Mouse (Mus musculus) stomach, embryonic 14.5 days (tissue): Measurements from ENCODE around the gene Kdm5a. TPM values are rescaled to one million over a fixed set of nuclear protein-coding genes. Genes with fewer than 3 reads are reported as not detected.

Source experiments
- ATAC-seq: fragments of 200-750 bp; cut with Nextera tagmentation; 2 replicates; pipeline ENCODE4 v1.8.0; 2017; ENCODE audit warnings: low read depth, moderate TSS enrichment; ENCODE audit not compliant: insufficient number of reproducible peaks, insufficient read depth, low FRiP score
- H3K27ac ChIP-seq: fragments of 300-500 bp; sonication (generic); 2 replicates; pipeline ENCODE4 v1.5.1; 2014; ENCODE audit warnings: mild to moderate bottlenecking, low read length, moderate library complexity, mixed read lengths
- H3K27me3 ChIP-seq: fragments of 300-500 bp; sonication (generic); 2 replicates; pipeline ENCODE4 v1.6.1; 2014; ENCODE audit warnings: low read length, control low read depth, mixed read lengths; ENCODE audit not compliant: control insufficient read depth, insufficient read depth
- H3K36me3 ChIP-seq: fragments of 300-500 bp; sonication (generic); 2 replicates; pipeline ENCODE4 v1.6.1; 2014; ENCODE audit warnings: mild to moderate bottlenecking, control low read depth, low read length, moderate library complexity, mixed read lengths; ENCODE audit not compliant: control insufficient read depth, insufficient read depth
- H3K4me1 ChIP-seq: fragments of 300-500 bp; sonication (generic); 2 replicates; pipeline ENCODE4 v1.6.1; 2014; ENCODE audit warnings: low read length, control low read depth, mixed read lengths; ENCODE audit not compliant: control insufficient read depth, insufficient read depth
- H3K4me2 ChIP-seq: fragments of 300-500 bp; sonication (generic); replicated peaks from 2 replicates; pipeline ENCODE4 v1.6.1; 2014; ENCODE audit warnings: low read depth, low read length, control low read depth
- H3K4me3 ChIP-seq: fragments of 300-500 bp; sonication (generic); 2 replicates; pipeline ENCODE4 v1.5.1; 2014; ENCODE audit warnings: low read depth, low read length, control low read depth
- H3K9ac ChIP-seq: fragments of 300-500 bp; sonication (generic); replicated peaks from 2 replicates; pipeline ENCODE4 v1.6.1; 2014; ENCODE audit warnings: low read depth, mild to moderate bottlenecking, control low read depth, low read length, moderate library complexity, mixed read lengths
- H3K9me3 ChIP-seq: fragments of 300-500 bp; sonication (generic); 2 replicates; pipeline ENCODE4 v1.6.1; 2016; ENCODE audit warnings: low read depth, low read length, control low read depth; ENCODE audit not compliant: control insufficient read depth
- WGBS: fragments of 180-500 bp; shearing (Covaris S2); extraction: QIAGEN DNeasy Blood & Tissue Kit; methylation state at CpG from one replicate; pipeline ENCODE4 v1.1.7; 2014; 5-methylcytosine and 5-hydroxymethylcytosine counted together
- polyA plus RNA-seq: library from polyadenylated mRNA; unstranded; fragments of >200 nt; fragmentation: Nextera tagmentation; extraction: Ambion mirVana; gene quantifications from 2 replicates; pipeline ENCODE4 v1.2.1, GENCODE M21; 2014

Kdm5a gene
- polyA plus RNA-seq, 1 experiment from 2014 or later = 57.4 TPM

DNA sequence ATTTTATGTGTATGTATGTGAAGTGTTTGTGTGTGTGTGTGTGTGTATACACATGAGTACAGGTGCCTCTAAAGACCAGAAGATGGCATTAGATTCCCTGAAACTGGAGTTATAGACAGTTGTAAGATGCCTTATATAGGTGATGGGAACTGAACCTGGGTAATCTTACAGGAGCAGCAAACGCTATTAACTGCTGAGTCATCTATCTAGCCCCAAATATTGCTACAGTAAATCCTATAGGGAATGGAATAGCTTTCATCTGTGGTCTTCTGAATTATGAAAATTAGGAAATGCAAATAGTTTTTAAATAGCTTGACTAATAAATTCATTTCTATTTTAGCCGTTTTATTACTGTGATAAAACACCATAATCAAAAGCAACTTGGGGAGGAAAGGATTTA is 28.9 kb downstream of the Kdm5a start:
- WGBS = 93% methylated on average over 2 of the region's 2 CpGs
- no peak overlapping the region for H3K4me3 ChIP-seq
- H3K36me3 ChIP-seq = peaks cover 72% of the 10 kb centered on the region
- H3K27me3 ChIP-seq = no peaks in the 10 kb centered on the region
- H3K9ac ChIP-seq = no peak overlapping the region
- no peak for ATAC-seq
- no peaks in the 10 kb centered on the region for H3K4me1 ChIP-seq
- H3K9me3 ChIP-seq = no peaks in the 10 kb centered on the region
- no peak overlapping the region for H3K27ac ChIP-seq
- H3K4me2 ChIP-seq = no peak overlapping the region

DNA sequence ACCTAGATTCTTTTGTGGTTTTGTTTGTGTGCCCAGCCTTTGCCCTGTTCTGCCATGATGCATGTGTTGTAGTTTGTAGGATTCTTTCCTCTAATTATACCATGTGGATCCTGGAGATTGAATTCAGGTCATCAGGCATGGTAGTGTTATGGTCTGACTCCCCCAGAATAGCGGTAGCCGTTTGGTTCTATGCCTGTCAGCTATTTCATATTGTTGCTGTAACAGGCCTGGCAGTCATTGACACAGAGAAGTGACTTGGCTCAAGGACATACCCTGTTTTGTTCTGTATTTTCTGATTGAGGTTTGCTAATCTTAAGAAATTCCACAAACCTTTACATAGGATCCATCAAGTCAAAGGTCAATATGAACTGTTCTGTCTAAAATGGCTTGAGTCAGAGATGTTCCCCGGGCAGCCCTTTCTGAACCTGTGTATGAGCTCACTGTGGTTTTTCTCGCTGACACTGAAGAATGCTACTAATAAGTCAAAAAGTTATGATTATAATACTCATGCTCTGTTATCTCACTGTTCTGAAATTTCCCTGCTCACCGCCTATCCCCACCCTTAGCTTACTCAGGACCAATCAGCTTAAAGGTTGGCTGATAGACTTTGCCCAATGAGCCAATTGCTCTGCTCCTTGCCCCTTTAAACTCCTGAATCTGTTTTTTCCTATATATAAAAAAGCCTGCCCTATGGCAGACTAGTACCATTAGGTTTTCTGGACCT is 31.9 kb downstream of the Kdm5a start:
- Histone ChIP-seq H3K4me2 (no peak overlapping the region), H3K36me3 (peaks cover 70% of the 10 kb centered on the region), H3K27me3 (no peaks in the 10 kb centered on the region), H3K9ac (no peak overlapping the region), H3K4me3 (no peak overlapping the region), H3K27ac (no peak overlapping the region), H3K4me1 (no peaks in the 10 kb centered on the region), H3K9me3 (no peaks in the 10 kb centered on the region)
- ATAC-seq = no peak
- 93% methylated on average over 5 of the region's 5 CpGs for WGBS

DNA sequence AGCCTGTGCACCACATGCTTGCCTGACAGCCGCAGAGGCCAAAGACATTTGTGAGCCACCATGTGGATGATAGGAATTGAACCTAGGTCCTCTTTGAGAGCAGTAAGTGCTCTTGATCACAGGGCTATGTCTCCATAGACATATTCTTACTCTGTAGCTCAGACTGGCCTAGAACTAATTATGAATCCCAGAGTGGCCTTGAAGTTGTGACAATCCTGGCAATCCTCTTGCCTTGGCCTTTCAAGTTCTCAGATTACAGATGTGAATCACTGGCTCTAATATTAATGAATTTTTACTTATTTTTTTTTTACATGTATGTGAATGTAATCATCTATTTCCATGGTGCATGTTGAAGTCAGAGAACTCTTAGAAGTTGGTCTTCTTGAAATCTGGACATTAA is 40.0 kb downstream of the Kdm5a start:
- Histone ChIP-seq H3K4me1 (no peaks in the 10 kb centered on the region), H3K27ac (no peak overlapping the region), H3K9ac (no peak overlapping the region), H3K4me3 (no peak overlapping the region), H3K27me3 (no peaks in the 10 kb centered on the region), H3K36me3 (peaks cover 75% of the 10 kb centered on the region), H3K4me2 (no peak overlapping the region), H3K9me3 (no peaks in the 10 kb centered on the region)
- WGBS = 94% methylated on average over 1 of the region's 1 CpGs
- ATAC-seq = no peak

DNA sequence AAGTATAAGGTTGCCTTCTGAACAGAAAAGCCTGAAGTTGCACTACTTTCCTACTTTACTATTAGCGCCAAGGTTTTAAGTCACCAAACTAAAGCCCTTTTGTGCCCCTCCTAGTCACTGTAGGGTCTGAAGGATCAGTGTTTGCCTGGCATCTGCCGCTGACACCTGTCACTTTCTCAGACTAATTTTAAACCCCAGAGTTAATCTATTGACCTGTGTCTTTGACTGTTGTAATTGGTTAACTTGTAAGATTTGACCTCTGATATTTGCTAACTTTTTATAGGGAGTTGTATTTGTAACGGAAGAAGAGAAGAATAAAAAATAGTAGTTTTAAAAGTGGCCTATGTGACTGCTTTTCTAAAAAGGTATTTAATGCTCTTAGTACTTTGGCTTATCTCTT is 74.2 kb downstream of the Kdm5a start:
- Histone ChIP-seq H3K4me2 (no peak overlapping the region), H3K9ac (no peak overlapping the region), H3K4me3 (no peak overlapping the region), H3K27ac (no peak overlapping the region), H3K27me3 (no peaks in the 10 kb centered on the region), H3K36me3 (peaks cover 39% of the 10 kb centered on the region), H3K9me3 (no peaks in the 10 kb centered on the region), H3K4me1 (no peaks in the 10 kb centered on the region)
- 84% methylated on average over 3 of the region's 3 CpGs for WGBS
- no peak for ATAC-seq

DNA sequence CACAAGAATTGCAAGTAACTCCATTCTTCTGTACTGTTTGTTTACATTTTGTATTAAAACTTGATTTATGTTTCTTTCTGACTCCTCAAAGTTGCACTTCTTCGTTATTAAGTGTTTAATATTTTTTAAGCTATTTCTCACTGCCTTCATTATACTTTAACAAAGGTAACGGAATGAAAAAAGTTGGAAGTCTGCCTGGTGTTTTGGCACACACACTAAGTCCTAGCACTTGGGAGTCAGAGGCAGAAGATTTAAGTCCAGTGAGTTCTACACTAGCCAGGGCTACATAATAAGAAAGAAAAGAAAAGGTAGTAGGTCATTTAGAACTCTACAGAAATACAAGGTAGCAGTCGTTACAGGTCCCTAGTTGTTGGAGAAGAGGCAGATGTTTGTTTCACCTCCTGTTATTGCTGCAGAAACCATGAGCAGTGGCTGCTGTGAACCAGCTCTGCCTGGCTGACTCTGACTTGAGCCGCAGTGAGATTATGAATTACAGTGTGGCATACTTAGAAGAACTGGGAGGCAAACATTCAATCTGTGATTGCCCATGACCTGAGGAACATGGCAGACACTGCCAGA is 78.3 kb downstream of the Kdm5a start:
- H3K36me3 ChIP-seq = peaks cover 28% of the 10 kb centered on the region
- no peak overlapping the region for H3K9ac ChIP-seq
- no peak for ATAC-seq
- no peak overlapping the region for H3K4me2 ChIP-seq
- H3K4me3 ChIP-seq = no peak overlapping the region
- H3K4me1 ChIP-seq = no peaks in the 10 kb centered on the region
- WGBS = 79% methylated on average over 4 of the region's 4 CpGs
- no peak overlapping the region for H3K27ac ChIP-seq
- no peaks in the 10 kb centered on the region for H3K27me3 ChIP-seq
- H3K9me3 ChIP-seq = no peaks in the 10 kb centered on the region

DNA sequence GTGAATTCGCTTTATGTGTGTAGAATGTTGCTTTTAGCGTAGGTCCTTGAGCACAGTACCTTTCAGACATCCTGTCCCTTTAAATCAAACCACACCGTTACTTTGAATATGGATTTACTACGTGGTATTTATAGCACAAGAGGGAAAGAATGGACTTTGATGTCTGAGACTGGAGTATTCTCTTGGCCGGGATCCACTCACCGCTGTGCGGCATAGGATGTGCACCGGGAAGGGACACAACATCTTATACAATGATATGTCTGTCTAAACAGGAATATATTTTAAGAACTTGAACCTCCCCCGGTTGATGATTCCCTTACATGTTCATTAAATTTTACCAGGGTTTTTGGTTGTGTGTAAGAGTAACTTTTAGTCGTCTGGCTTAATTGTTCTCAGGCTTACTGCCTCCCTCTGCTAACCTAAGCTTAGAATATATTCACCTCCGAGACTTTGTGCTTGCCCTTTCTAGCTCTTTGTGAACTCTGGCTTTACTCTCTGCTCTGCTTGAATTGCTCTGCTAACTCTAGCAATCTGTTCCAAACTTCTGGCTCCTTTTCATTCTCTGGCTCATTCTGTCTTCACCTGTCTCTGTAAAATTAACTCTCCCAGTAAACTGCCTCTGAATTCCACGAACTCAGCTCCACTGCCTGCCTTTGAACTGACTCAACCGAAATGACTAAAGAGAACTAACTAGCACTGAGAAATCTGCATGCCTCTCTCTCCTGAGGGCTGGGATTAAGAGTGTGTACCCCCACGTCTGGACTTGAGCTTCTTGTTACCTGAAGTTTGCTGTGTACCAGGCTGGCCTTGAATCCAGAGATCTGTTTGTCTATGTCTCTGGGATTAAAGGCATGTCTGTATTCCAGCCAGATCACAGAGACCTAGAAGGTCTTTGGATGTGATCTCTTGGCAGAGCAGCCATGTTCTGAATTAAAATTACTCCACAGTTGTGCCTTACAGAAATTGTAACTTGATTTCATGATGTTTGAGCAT is 79.7 kb downstream of the Kdm5a start:
- H3K27me3 ChIP-seq = no peaks in the 10 kb centered on the region
- 86% methylated on average over 14 of the region's 14 CpGs for WGBS
- ATAC-seq = no peak
- no peak overlapping the region for H3K4me3 ChIP-seq
- no peaks in the 10 kb centered on the region for H3K9me3 ChIP-seq
- H3K4me2 ChIP-seq = no peak overlapping the region
- peaks cover 18% of the 10 kb centered on the region for H3K36me3 ChIP-seq
- no peak overlapping the region for H3K9ac ChIP-seq
- H3K4me1 ChIP-seq = no peaks in the 10 kb centered on the region
- H3K27ac ChIP-seq = no peak overlapping the region

DNA sequence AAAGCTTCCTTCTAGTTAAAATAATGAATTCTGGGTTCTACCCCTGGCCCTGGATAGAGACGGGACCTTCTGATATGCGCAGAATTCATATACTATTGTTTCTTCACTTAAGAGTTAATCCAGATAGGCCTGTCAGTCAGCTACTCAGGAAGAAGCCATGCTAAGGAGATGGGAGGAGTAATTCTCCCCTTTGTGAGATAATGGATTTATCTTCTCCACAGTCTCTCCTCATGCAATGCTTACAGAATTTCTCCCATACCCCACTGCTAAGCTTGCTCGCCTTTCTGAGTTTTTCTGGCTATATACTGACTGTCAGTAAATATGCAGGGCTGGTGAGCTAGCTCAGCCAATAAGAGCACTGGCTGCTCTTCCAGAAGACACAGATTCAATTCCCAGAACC is 86.3 kb downstream of the Kdm5a start:
- Histone ChIP-seq H3K27me3 (no peaks in the 10 kb centered on the region), H3K4me2 (no peak overlapping the region), H3K27ac (no peak overlapping the region), H3K4me3 (no peak overlapping the region), H3K9ac (no peak overlapping the region), H3K9me3 (no peaks in the 10 kb centered on the region), H3K4me1 (no peaks in the 10 kb centered on the region), H3K36me3 (no peaks in the 10 kb centered on the region)
- WGBS = 81% methylated on average over 3 of the region's 3 CpGs
- ATAC-seq = no peak

DNA sequence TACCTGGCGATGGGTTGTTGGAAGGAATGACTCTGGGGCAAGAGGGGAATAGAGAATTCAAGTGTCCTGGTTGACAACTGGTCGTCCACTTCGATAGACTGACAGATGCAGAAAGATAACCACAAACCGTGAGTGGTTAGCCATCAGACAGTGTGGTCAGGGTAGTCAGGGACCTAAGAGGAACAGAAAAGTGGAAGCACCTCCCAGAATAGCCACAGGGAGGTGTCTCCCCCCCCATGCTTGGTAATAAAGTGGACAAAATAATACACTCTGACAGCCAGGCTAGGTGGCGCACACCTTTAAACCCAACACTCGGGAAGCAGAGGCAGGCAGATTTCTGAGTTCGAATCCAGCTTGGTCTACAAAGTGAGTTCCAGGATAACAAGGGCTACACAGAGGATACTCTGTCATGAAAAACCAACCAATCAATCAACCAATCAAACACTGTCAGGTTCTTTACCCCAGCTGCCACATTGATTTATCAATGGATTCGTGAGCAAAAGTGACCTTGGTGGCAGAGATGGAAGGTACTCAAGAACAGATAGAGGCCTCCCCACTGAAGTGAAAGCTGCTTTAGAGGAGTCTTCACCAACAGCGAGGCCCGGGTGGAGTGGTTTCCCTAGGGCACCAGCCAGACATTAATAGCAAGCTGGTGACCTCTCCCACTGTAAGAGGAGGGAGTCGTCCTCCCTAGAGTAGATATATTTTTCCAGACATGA is 88.6 kb downstream of the Kdm5a start:
- no peak overlapping the region for H3K9ac ChIP-seq
- ATAC-seq = no peak
- H3K4me2 ChIP-seq = no peak overlapping the region
- H3K27ac ChIP-seq = no peak overlapping the region
- WGBS = 83% methylated on average over 11 of the region's 11 CpGs
- no peaks in the 10 kb centered on the region for H3K36me3 ChIP-seq
- no peaks in the 10 kb centered on the region for H3K27me3 ChIP-seq
- H3K4me3 ChIP-seq = no peak overlapping the region
- H3K4me1 ChIP-seq = no peaks in the 10 kb centered on the region
- no peaks in the 10 kb centered on the region for H3K9me3 ChIP-seq
